Mouse (Mus musculus): ENCODE measurements around the gene Flvcr2. TPM values are rescaled to one million over a fixed set of nuclear protein-coding genes. Genes with fewer than 3 reads are reported as not detected.

Flvcr2 gene
- polyA plus RNA-seq, 1 experiment from 2014 or later = 0.74 TPM

GRCm38 (mm10) chr12:85778962-85779361, 32.6 kb downstream of the Flvcr2 start:
- WGBS = 84% methylated on average over 3 of the region's 3 CpGs
- Histone ChIP-seq H3K36me3 (replicated peaks) (no peaks in the 10 kb centered on the region), H3K9me3 (peaks cover 1% of the 10 kb centered on the region), H3K4me1 (peaks cover 9% of the 10 kb centered on the region), H3K27ac (replicated peaks) (no peak overlapping the region), H3K4me3 (no peak overlapping the region), H3K27me3 (replicated peaks; ENCODE audit: low read depth, poor library complexity, severe bottlenecking) (no peaks in the 10 kb centered on the region)
- DNase-seq (ENCODE audit: low spot score) = no peak

DNA sequence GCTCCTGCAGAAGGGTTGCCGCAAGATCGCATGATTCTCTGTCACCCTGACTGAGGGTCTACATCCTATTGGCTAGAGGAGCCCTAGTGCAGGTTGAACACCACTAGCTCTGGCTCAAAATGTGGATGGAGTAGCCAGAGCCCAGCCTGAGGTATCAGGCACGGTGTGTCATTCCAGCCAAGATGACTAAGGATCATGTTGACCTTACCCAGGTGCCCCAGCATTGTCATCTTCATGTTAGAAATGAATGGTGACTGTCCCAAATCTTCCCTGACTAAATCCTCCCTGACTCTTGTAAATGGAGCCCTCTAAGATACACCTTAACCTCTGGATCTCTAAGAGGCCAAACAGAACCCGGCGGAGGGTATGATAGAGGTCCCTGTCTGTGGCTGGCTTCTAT, 33.4 kb downstream of the Flvcr2 start:
- DNase-seq (ENCODE audit: low spot score) = no peak
- H3K9me3 ChIP-seq = no peaks in the 10 kb centered on the region
- H3K27ac ChIP-seq (replicated peaks) = no peak overlapping the region
- 91% methylated on average over 5 of the region's 5 CpGs for WGBS
- H3K27me3 ChIP-seq (replicated peaks; ENCODE audit: low read depth, poor library complexity, severe bottlenecking) = no peaks in the 10 kb centered on the region
- H3K4me1 ChIP-seq = peaks cover 9% of the 10 kb centered on the region
- no peaks in the 10 kb centered on the region for H3K36me3 ChIP-seq (replicated peaks)
- H3K4me3 ChIP-seq = no peak overlapping the region

GRCm38 (mm10) chr12:85781606-85782005, 35.3 kb downstream of the Flvcr2 start:
- H3K4me3 ChIP-seq = no peak overlapping the region
- no peaks in the 10 kb centered on the region for H3K36me3 ChIP-seq (replicated peaks)
- H3K27ac ChIP-seq (replicated peaks) = no peak overlapping the region
- DNase-seq (ENCODE audit: low spot score) = no peak
- H3K4me1 ChIP-seq = peaks cover 16% of the 10 kb centered on the region
- H3K9me3 ChIP-seq = no peaks in the 10 kb centered on the region
- 88% methylated on average over 3 of the region's 3 CpGs for WGBS
- H3K27me3 ChIP-seq (replicated peaks; ENCODE audit: low read depth, poor library complexity, severe bottlenecking) = no peaks in the 10 kb centered on the region

DNA sequence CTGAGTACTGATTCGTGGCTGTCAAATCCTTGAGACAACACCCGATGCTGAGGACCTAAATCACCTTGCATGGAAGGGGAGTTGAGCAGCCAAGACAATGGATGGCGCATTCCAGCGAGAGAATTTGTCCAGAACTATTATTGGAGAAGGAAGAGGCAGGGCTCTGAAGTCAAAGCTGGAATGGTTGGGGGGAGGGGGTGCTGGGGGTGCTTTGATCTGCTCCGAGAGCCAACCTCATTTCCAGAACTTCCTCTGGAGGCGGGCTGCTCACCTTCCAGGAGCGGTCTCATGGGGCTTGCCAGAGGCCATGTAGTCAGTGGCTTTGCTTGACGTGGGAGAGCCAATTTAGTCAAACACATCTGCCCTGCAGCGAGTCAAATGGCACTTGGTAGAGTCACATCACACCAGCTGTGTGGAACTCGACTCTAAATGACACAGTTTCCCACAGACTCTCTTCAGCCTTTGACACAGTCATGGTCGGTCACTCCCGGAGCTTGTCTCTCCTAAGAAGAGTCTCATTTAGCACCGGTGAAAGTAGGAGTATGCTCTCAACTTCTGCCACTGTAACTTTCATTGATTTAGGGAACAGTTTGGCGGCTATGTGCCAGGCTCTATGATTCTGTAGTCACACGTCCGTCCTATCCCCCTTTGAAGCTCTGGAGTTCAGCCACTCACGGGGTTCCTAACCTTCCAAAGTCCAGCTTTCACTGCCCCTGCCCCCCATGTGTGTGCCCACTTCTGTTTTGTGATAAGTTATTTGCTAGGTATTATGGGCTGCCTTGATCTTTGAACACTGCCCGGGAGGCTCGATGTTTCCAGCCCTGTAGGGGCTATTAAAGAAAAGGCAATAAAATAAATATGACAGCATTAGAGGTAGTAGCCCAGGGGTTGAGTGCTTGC, 38.8 kb downstream of the Flvcr2 start:
- Histone ChIP-seq H3K36me3 (replicated peaks) (no peaks in the 10 kb centered on the region), H3K4me3 (no peak overlapping the region), H3K27me3 (replicated peaks; ENCODE audit: low read depth, poor library complexity, severe bottlenecking) (no peaks in the 10 kb centered on the region), H3K27ac (replicated peaks) (no peak overlapping the region), H3K4me1 (peaks cover 7% of the 10 kb centered on the region; the same call in 1 of the 2 replicates), H3K9me3 (no peaks in the 10 kb centered on the region)
- DNase-seq (ENCODE audit: low spot score) = no peak
- 73% methylated on average over 19 of the region's 19 CpGs for WGBS

- no peak for DNase-seq (ENCODE audit: low spot score)
- Histone ChIP-seq H3K27ac (replicated peaks) (no peak overlapping the region), H3K27me3 (replicated peaks; ENCODE audit: low read depth, poor library complexity, severe bottlenecking) (no peaks in the 10 kb centered on the region), H3K4me1 (0 out of 2 replicates have a peak, but pooled peaks cover 3% of the 10 kb centered on the region), H3K4me3 (no peak overlapping the region), H3K9me3 (no peaks in the 10 kb centered on the region), H3K36me3 (replicated peaks) (no peaks in the 10 kb centered on the region)
- WGBS = 81% methylated on average over 4 of the region's 4 CpGs
Observed at GRCm38 (mm10) chr12:85792158-85792557, 45.8 kb downstream of the Flvcr2 start.

- 0 out of 2 replicates have a peak, but pooled peaks cover 3% of the 10 kb centered on the region for H3K4me1 ChIP-seq
- H3K36me3 ChIP-seq (replicated peaks) = no peaks in the 10 kb centered on the region
- H3K27me3 ChIP-seq (replicated peaks; ENCODE audit: low read depth, poor library complexity, severe bottlenecking) = no peaks in the 10 kb centered on the region
- DNase-seq (ENCODE audit: low spot score) = no peak
- no peaks in the 10 kb centered on the region for H3K9me3 ChIP-seq
- H3K4me3 ChIP-seq = no peak overlapping the region
- 77% methylated on average over 6 of the region's 6 CpGs for WGBS
- no peak overlapping the region for H3K27ac ChIP-seq (replicated peaks)
Observed at GRCm38 (mm10) chr12:85792821-85793346, 46.5 kb downstream of the Flvcr2 start.

DNA sequence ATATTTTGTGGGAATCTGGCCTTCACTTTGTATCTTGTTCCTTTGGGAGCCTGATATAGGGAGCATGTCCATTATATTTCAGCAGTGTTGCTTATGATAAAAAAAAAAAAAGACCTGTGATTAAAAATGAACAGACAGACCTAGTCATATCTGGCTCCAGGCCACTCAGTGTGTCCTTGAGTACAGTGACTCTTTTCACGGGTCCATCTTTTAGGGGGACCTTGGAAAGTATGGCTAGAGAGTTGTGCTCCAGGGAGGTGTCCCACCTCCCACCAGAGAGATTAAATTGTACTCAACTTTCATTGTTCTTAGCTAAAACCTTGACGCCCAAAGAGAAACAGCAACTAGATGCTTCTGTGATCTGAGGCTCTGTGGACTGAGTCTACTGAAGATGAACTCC, 47.8 kb downstream of the Flvcr2 start:
- no peaks in the 10 kb centered on the region for H3K36me3 ChIP-seq (replicated peaks)
- 0 out of 2 replicates have a peak, but pooled peaks cover 3% of the 10 kb centered on the region for H3K4me1 ChIP-seq
- H3K4me3 ChIP-seq = no peak overlapping the region
- 88% methylated on average over 2 of the region's 2 CpGs for WGBS
- no peaks in the 10 kb centered on the region for H3K9me3 ChIP-seq
- no peak for DNase-seq (ENCODE audit: low spot score)
- H3K27ac ChIP-seq (replicated peaks) = no peak overlapping the region
- H3K27me3 ChIP-seq (replicated peaks; ENCODE audit: low read depth, poor library complexity, severe bottlenecking) = no peaks in the 10 kb centered on the region

DNA sequence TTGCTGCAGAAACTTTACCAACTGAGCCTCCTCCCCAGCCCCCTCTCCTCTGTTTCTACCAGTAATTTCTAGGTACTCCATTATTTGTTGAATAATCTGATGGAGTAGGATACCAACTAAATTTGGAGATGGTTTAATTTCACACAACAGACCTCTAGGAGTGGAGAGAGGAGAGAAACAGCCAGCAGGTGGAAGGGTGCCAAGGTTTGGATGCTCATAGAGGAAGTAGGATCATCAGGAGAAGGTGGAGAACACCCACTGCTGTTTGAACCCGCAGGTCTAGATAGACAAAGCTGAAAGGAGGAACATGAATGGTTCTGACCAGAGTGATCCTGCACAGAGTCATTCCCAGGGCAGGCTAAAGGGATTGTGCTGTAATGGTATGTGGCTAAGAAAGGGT, 49.2 kb downstream of the Flvcr2 start:
- WGBS = 88% methylated on average over 1 of the region's 1 CpGs
- H3K27me3 ChIP-seq (replicated peaks; ENCODE audit: low read depth, poor library complexity, severe bottlenecking) = no peaks in the 10 kb centered on the region
- H3K9me3 ChIP-seq = no peaks in the 10 kb centered on the region
- DNase-seq (ENCODE audit: low spot score) = no peak
- no peak overlapping the region for H3K4me3 ChIP-seq
- peaks cover 9% of the 10 kb centered on the region for H3K4me1 ChIP-seq
- no peaks in the 10 kb centered on the region for H3K36me3 ChIP-seq (replicated peaks)
- no peak overlapping the region for H3K27ac ChIP-seq (replicated peaks)

DNA sequence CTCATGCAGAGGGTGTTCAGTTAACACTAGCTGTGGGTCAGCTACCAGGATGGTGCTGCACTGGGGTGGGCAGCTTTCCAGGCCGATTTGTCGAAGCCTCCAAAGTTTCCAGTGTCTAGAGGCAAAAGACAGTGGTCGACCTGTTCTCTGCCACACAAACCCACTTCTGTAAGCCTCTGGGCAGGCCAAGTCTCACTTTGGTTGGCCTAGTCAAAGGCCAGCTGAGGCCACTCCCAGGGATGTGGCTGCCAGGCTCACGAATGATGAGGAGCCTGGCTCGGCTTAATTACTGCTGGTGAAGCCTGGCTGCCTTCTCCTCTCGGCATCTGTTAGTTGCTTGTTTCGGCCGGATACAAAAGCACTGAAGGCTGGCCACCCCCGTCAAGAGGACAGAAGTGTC, 53.7 kb downstream of the Flvcr2 start:
- H3K27me3 ChIP-seq (replicated peaks; ENCODE audit: low read depth, poor library complexity, severe bottlenecking) = no peaks in the 10 kb centered on the region
- no peak overlapping the region for H3K4me3 ChIP-seq
- H3K9me3 ChIP-seq = no peaks in the 10 kb centered on the region
- DNase-seq (ENCODE audit: low spot score) = no peak
- no peak overlapping the region for H3K27ac ChIP-seq (replicated peaks)
- H3K4me1 ChIP-seq = peaks cover 6% of the 10 kb centered on the region
- 41% methylated on average over 9 of the region's 9 CpGs for WGBS
- no peaks in the 10 kb centered on the region for H3K36me3 ChIP-seq (replicated peaks)

DNA sequence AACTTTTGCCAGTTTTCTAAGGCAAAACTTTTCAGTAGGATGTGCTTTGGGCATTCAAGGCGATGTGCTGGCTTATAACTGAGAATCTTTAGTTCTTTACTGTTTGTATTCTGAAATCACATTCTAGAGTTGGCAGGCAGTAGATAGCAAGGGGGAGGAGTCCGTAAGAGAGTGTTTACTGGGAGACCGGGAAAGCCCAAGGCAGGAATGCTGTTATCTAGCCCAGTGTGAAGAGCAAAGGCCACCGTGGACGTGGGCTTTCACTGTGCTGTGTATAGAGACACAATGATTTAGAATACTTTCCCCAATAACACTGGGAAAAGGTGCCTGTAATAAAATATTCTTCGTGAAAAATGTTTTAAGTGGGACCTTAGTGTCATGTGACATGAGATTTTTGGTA, 63.4 kb downstream of the Flvcr2 start:
- Histone ChIP-seq H3K9me3 (no peaks in the 10 kb centered on the region), H3K4me1 (no peaks in the 10 kb centered on the region), H3K36me3 (replicated peaks) (peaks cover 43% of the 10 kb centered on the region), H3K4me3 (no peak overlapping the region), H3K27me3 (replicated peaks; ENCODE audit: low read depth, poor library complexity, severe bottlenecking) (no peaks in the 10 kb centered on the region), H3K27ac (replicated peaks) (no peak overlapping the region)
- 78% methylated on average over 6 of the region's 6 CpGs for WGBS
- no peak for DNase-seq (ENCODE audit: low spot score)

DNA sequence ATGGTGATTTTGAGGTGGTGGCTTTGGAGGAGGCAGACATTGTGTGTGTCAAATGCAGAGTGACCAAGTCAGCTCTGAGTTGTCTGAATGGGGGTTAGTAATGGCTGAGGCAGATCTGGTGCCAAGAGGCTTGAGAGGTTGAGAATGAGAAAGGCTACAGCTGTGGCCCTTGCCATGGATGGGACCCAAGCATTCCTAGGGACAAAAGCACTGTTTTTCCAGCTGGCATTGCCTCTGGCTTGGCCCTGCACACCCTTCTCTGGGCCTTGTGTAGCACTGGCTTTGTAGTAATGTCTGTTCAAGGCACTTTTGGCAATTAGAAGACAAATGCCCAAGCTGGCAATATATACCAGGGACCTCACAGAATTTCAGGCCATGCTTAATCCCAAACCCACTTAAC, 64.6 kb downstream of the Flvcr2 start:
- Histone ChIP-seq H3K36me3 (replicated peaks) (peaks cover 55% of the 10 kb centered on the region), H3K9me3 (no peaks in the 10 kb centered on the region), H3K27me3 (replicated peaks; ENCODE audit: low read depth, poor library complexity, severe bottlenecking) (no peaks in the 10 kb centered on the region), H3K27ac (replicated peaks) (no peak overlapping the region), H3K4me3 (no peak overlapping the region), H3K4me1 (no peaks in the 10 kb centered on the region)
- DNase-seq (ENCODE audit: low spot score) = no peak

GRCm38 (mm10) chr12:85811676-85812075, 65.3 kb downstream of the Flvcr2 start:
- 94% methylated on average over 4 of the region's 4 CpGs for WGBS
- Histone ChIP-seq H3K9me3 (no peaks in the 10 kb centered on the region), H3K27me3 (replicated peaks; ENCODE audit: low read depth, poor library complexity, severe bottlenecking) (no peaks in the 10 kb centered on the region), H3K27ac (replicated peaks) (no peak overlapping the region), H3K4me3 (no peak overlapping the region), H3K4me1 (no peaks in the 10 kb centered on the region), H3K36me3 (replicated peaks) (peaks cover 62% of the 10 kb centered on the region)
- DNase-seq (ENCODE audit: low spot score) = no peak

GRCm38 (mm10) chr12:85813599-85813998, 67.3 kb downstream of the Flvcr2 start:
- H3K27me3 ChIP-seq (replicated peaks; ENCODE audit: low read depth, poor library complexity, severe bottlenecking) = no peaks in the 10 kb centered on the region
- no peak for DNase-seq (ENCODE audit: low spot score)
- no peak overlapping the region for H3K27ac ChIP-seq (replicated peaks)
- no peaks in the 10 kb centered on the region for H3K9me3 ChIP-seq
- peaks cover 81% of the 10 kb centered on the region for H3K36me3 ChIP-seq (replicated peaks)
- whole genome bisulfite sequencing = 73% methylated on average over 2 of the region's 2 CpGs
- no peak overlapping the region for H3K4me3 ChIP-seq
- H3K4me1 ChIP-seq = no peaks in the 10 kb centered on the region

All from embryonic facial prominence, embryonic 10.5 days (tissue).